Mouse (Mus musculus): ENCODE data around the gene Asic4. TPM values are rescaled to one million over a fixed set of nuclear protein-coding genes. Genes with fewer than 3 reads are reported as not detected.
A peak's percentile ranks its signal among the peaks of the same experiment; 100 is the strongest.

The Asic4 gene
- polyA plus RNA-seq, 1 experiment from 2014 or later: 0.56 TPM

DNA sequence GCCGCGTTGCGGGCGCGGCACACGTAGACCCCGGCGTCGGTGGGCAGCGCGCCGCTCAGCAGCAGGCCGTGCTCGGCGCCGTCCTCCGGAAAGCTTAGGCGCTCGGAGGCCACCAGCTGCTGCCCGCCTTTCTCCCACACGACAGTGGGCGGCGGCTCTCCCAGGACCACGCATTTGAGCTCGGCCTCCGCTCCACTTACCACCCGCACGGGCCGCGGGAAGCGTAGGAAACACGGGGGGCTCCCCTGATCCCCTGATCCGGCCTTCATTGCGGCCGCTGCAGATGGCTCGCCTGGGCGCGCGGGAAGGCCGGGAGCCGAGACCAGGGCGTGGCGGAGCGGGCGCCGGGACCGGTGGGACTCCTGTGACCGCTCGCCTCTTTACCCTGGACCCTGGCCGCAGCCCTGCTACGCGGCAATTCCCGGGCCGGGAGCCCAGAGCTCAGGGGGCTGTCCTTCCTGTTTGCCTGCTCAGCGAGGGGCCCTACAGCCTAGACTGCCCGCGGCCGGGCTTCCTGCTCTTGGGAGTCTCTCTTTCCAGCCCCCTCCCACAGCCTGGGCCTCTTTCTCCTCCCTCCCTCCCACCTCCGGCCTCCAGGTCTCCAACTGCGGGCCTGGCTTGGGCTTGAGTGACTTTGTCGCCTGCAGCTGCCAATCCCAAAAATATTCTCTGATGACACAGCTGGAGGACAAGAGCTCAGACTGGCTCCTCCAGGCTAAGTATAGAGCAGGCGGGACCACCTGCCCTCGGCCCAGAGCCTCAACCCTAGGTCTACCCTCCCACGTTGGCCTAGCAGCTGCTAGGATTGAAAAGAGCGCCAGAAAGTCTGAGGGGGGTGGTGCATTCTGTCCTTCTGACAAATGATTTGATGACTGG lies 56.0 kb downstream of the Asic4 start, which contains the start of gene Obsl1:
Gene Obsl1, minus strand, starts transcription at position 497 of the 876 bp plus-strand sequence.
- under 1% methylated on average over 65 of the region's 65 CpGs for WGBS
- Histone ChIP-seq H3K4me3 (ENCODE audit: low read depth, low read length) (peak within 1 kb of the TSS; percentile 69), H3K27me3 (replicated peaks; ENCODE audit: control insufficient read depth, insufficient read depth, low read length) (peaks cover 55% of the 10 kb centered on the region), H3K27ac (ENCODE audit: low read depth, low read length) (peak within 1 kb of the TSS; percentile 92), H3K36me3 (ENCODE audit: control insufficient read depth, insufficient read depth, low read length) (peaks cover 5% of the 10 kb centered on the region; the same call in 1 of the 2 replicates), H3K4me1 (replicated peaks; ENCODE audit: control insufficient read depth, insufficient read depth, low read length) (peaks cover 21% of the 10 kb centered on the region), H3K4me2 (peak within 1 kb of the TSS; percentile 68), H3K9ac (ENCODE audit: low read depth, low read length) (peak within 1 kb of the TSS; percentile 80), H3K9me3 (ENCODE audit: control insufficient read depth, low read length) (no peaks in the 10 kb centered on the region)
- DNase-seq (ENCODE audit: low spot score) (peak; percentile 77), ATAC-seq (replicated peaks; ENCODE audit: low FRiP score) (peak; percentile 75)

- Histone ChIP-seq H3K27ac (ENCODE audit: low read depth, low read length) (peak within 1 kb of the TSS; percentile 92), H3K9ac (ENCODE audit: low read depth, low read length) (peak within 1 kb of the TSS; percentile 80), H3K36me3 (ENCODE audit: control insufficient read depth, insufficient read depth, low read length) (no peaks in the 10 kb centered on the region), H3K4me3 (ENCODE audit: low read depth, low read length) (peak within 1 kb of the TSS; percentile 69), H3K4me2 (peak within 1 kb of the TSS; percentile 68), H3K9me3 (ENCODE audit: control insufficient read depth, low read length) (no peaks in the 10 kb centered on the region), H3K27me3 (replicated peaks; ENCODE audit: control insufficient read depth, insufficient read depth, low read length) (peaks cover 55% of the 10 kb centered on the region), H3K4me1 (replicated peaks; ENCODE audit: control insufficient read depth, insufficient read depth, low read length) (peaks cover 29% of the 10 kb centered on the region)
- WGBS: 45% methylated on average over 10 of the region's 10 CpGs
- no peak for DNase-seq (ENCODE audit: low spot score)
- ATAC-seq (replicated peaks; ENCODE audit: low FRiP score): no peak
Measured at GRCm38 (mm10) chr1:75507006-75507405, 56.8 kb downstream of the Asic4 start, which contains the start of gene Inha. Inha (plus strand) TSS chr1:75507077.

DNA sequence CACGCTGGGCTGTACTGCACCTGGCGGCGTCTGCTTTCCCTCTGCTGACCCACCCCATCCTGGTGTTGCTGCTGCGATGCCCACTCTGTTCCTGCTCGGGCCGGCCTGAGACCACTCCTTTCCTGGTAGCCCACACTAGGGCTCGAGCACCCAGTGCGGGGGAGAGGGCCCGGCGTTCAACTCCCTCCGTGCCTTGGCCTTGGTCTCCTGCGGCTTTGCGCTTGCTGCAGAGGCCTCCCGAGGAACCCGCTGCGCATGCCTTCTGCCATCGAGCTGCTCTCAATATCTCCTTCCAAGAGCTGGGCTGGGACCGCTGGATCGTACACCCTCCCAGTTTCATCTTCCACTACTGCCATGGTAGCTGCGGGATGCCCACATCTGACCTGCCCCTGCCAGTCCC lies 59.4 kb downstream of the Asic4 start:
- Histone ChIP-seq H3K27ac (ENCODE audit: low read depth, low read length) (no peak overlapping the region), H3K4me2 (no peak overlapping the region), H3K9me3 (ENCODE audit: control insufficient read depth, low read length) (no peaks in the 10 kb centered on the region), H3K4me1 (replicated peaks; ENCODE audit: control insufficient read depth, insufficient read depth, low read length) (peaks cover 27% of the 10 kb centered on the region), H3K36me3 (ENCODE audit: control insufficient read depth, insufficient read depth, low read length) (no peaks in the 10 kb centered on the region), H3K4me3 (ENCODE audit: low read depth, low read length) (no peak overlapping the region), H3K9ac (ENCODE audit: low read depth, low read length) (no peak overlapping the region), H3K27me3 (replicated peaks; ENCODE audit: control insufficient read depth, insufficient read depth, low read length) (peaks cover 46% of the 10 kb centered on the region)
- 48% methylated on average over 20 of the region's 20 CpGs for WGBS
- no peak for DNase-seq (ENCODE audit: low spot score)
- no peak for ATAC-seq (replicated peaks; ENCODE audit: low FRiP score)

DNA sequence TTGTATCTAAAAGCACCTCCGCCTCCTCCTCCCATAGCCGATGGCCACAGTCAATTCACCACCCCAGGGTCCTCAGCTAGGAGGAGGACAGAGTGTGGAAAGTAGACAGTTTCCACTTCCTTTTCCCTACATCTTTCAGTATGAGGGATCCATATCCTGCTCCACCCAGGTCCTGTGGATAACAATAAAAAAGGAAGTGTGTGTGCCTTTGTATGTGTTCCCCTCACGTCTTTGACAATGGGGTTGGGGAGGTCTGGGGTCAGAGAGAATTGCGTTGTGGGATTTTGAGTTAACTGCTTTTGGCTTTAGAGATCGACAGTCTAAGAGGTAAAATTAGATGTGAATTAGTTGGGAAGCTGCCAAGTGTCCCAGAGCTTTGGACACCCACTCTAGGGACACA lies 59.9 kb downstream of the Asic4 start:
- no peak for DNase-seq (ENCODE audit: low spot score)
- Histone ChIP-seq H3K9ac (ENCODE audit: low read depth, low read length) (no peak overlapping the region), H3K27ac (ENCODE audit: low read depth, low read length) (no peak overlapping the region), H3K36me3 (ENCODE audit: control insufficient read depth, insufficient read depth, low read length) (no peaks in the 10 kb centered on the region), H3K27me3 (replicated peaks; ENCODE audit: control insufficient read depth, insufficient read depth, low read length) (peaks cover 40% of the 10 kb centered on the region), H3K4me3 (ENCODE audit: low read depth, low read length) (no peak overlapping the region), H3K4me1 (replicated peaks; ENCODE audit: control insufficient read depth, insufficient read depth, low read length) (peaks cover 27% of the 10 kb centered on the region), H3K9me3 (ENCODE audit: control insufficient read depth, low read length) (no peaks in the 10 kb centered on the region), H3K4me2 (no peak overlapping the region)
- ATAC-seq (replicated peaks; ENCODE audit: low FRiP score): no peak
- 52% methylated on average over 5 of the region's 5 CpGs for WGBS

DNA sequence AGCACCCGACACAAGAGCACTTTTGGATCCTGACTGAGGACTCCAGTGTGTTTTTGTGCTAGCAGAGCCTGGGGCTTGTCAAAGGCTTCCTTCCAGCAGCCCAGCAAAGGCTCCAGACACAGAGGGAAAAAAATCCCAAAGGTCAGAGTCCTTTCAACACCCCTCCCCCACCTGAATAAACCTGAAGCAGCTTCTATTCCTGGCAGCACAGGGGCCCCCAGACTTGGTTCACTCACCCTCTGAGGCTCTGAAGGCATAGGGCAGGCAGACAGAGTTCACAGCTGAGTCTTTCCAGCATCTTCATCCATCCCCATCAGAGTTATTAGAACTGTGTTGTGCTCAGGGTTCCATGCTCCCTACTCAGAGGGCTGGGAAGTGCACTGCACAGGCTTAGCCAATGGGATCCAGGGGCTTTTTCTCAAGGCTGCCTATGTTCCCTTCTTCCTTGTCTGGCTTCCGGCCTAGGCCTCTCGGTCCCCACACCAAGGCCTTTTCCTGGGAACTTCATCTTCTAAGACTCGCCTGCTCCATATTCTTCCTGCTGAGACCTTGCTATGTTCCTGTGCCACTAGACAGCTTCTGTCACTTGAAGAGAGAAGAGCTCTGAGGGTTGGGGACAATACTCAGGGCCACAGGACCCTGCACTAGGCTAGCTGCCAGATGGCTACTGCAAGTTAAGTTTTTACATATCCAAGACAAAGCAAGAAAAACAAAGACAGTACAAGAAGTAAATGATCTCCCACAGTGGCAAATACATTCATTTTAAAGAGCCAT lies 61.4 kb downstream of the Asic4 start:
- peaks cover 22% of the 10 kb centered on the region for H3K4me1 ChIP-seq (replicated peaks; ENCODE audit: control insufficient read depth, insufficient read depth, low read length)
- H3K27ac ChIP-seq (ENCODE audit: low read depth, low read length): peak overlapping the region; percentile 73
- peaks cover 25% of the 10 kb centered on the region for H3K27me3 ChIP-seq (replicated peaks; ENCODE audit: control insufficient read depth, insufficient read depth, low read length)
- H3K9me3 ChIP-seq (ENCODE audit: control insufficient read depth, low read length): no peaks in the 10 kb centered on the region
- H3K9ac ChIP-seq (ENCODE audit: low read depth, low read length): no peak overlapping the region
- 59% methylated on average over 4 of the region's 4 CpGs for WGBS
- no peak for ATAC-seq (replicated peaks; ENCODE audit: low FRiP score)
- no peaks in the 10 kb centered on the region for H3K36me3 ChIP-seq (ENCODE audit: control insufficient read depth, insufficient read depth, low read length)
- H3K4me3 ChIP-seq (ENCODE audit: low read depth, low read length): no peak overlapping the region
- no peak overlapping the region for H3K4me2 ChIP-seq
- DNase-seq (ENCODE audit: low spot score): no peak

GRCm38 (mm10) chr1:75512550-75512949 lies 62.3 kb downstream of the Asic4 start:
- WGBS: 77% methylated on average over 3 of the region's 3 CpGs
- H3K4me1 ChIP-seq (replicated peaks; ENCODE audit: control insufficient read depth, insufficient read depth, low read length): peaks cover 14% of the 10 kb centered on the region
- no peak for ATAC-seq (replicated peaks; ENCODE audit: low FRiP score)

DNA sequence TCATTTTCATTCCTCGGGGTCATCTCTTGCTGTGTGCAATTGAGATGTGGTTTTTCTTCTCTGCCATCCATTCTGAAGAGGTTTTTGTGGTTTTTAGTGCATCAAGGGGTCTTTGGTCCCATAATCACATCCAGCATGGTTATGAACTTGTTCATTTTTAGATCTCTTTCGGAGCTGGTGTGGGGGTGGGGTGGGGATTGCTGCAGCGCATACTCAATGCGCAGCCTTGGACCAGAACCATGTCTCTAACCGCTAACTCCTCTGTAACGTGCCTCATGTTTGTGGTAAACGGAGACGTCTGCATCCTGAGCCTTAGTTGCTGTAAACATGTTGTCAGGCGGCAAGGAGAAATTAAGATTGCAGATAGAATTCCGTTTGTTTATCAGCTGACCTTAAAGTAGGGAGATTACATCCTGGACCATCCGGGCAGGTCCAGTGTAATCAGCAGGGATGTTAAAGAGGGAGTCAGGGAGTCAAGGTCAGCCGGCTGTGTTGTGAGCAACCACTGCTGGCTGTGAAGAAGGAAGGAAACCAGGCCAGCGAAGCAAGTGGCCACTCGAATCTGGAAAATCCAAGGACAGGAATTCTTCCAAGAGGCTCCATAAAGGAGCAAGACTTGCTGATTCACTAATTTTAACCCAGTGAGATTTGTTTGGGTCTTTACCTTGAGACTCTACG lies 66.6 kb downstream of the Asic4 start:
- H3K4me3 ChIP-seq (ENCODE audit: low read depth, low read length): no peak overlapping the region
- peaks cover 2% of the 10 kb centered on the region for H3K4me1 ChIP-seq (replicated peaks; ENCODE audit: control insufficient read depth, insufficient read depth, low read length)
- H3K9ac ChIP-seq (ENCODE audit: low read depth, low read length): no peak overlapping the region
- ATAC-seq (replicated peaks; ENCODE audit: low FRiP score) (no peak), DNase-seq (ENCODE audit: low spot score) (no peak)
- 56% methylated on average over 15 of the region's 15 CpGs for WGBS
- no peak overlapping the region for H3K4me2 ChIP-seq
- H3K27ac ChIP-seq (ENCODE audit: low read depth, low read length): no peak overlapping the region
- H3K36me3 ChIP-seq (ENCODE audit: control insufficient read depth, insufficient read depth, low read length): no peaks in the 10 kb centered on the region
- no peaks in the 10 kb centered on the region for H3K27me3 ChIP-seq (replicated peaks; ENCODE audit: control insufficient read depth, insufficient read depth, low read length)
- no peaks in the 10 kb centered on the region for H3K9me3 ChIP-seq (ENCODE audit: control insufficient read depth, low read length)

More at GRCm38 (mm10) chr1:75512550-75512949, 62.3 kb downstream of the Asic4 start:
- H3K27me3 ChIP-seq (replicated peaks; ENCODE audit: control insufficient read depth, insufficient read depth, low read length): peaks cover 16% of the 10 kb centered on the region
- H3K4me3 ChIP-seq (ENCODE audit: low read depth, low read length): no peak overlapping the region
- H3K4me2 ChIP-seq: no peak overlapping the region
- no peak overlapping the region for H3K27ac ChIP-seq (ENCODE audit: low read depth, low read length)
- H3K36me3 ChIP-seq (ENCODE audit: control insufficient read depth, insufficient read depth, low read length): no peaks in the 10 kb centered on the region
- no peak overlapping the region for H3K9ac ChIP-seq (ENCODE audit: low read depth, low read length)
- no peak for DNase-seq (ENCODE audit: low spot score)
- no peaks in the 10 kb centered on the region for H3K9me3 ChIP-seq (ENCODE audit: control insufficient read depth, low read length)

DNA sequence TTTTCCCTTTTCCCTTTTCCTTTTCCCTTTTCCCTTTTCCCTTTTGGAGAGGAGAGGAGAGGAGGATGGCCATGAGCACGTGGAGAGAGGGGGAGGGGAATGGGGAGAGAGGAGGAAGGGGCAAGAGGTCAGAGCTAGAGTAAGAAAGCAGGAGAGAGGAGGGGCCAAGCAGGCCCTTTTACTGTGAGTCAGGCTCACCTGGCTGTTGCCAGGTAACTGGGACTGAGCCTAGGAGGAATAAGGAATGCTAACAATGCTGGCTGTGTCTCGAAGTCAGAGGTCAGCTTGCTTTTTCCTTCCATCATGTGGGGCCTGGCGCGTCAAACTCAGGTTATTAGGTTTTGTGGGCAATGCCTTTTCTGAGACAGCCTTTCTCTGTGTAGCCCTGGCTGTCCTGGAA lies 67.7 kb downstream of the Asic4 start:
- H3K27ac ChIP-seq (ENCODE audit: low read depth, low read length): no peak overlapping the region
- 55% methylated on average over 4 of the region's 4 CpGs for WGBS
- no peaks in the 10 kb centered on the region for H3K36me3 ChIP-seq (ENCODE audit: control insufficient read depth, insufficient read depth, low read length)

More for the DNA sequence above, 67.7 kb downstream of the Asic4 start:
- no peaks in the 10 kb centered on the region for H3K27me3 ChIP-seq (replicated peaks; ENCODE audit: control insufficient read depth, insufficient read depth, low read length)
- ATAC-seq (replicated peaks; ENCODE audit: low FRiP score): no peak
- no peak overlapping the region for H3K4me2 ChIP-seq
- DNase-seq (ENCODE audit: low spot score): no peak
- peaks cover 3% of the 10 kb centered on the region; the same call in 1 of the 2 replicates for H3K4me1 ChIP-seq (replicated peaks; ENCODE audit: control insufficient read depth, insufficient read depth, low read length)
- no peaks in the 10 kb centered on the region for H3K9me3 ChIP-seq (ENCODE audit: control insufficient read depth, low read length)
- H3K9ac ChIP-seq (ENCODE audit: low read depth, low read length): no peak overlapping the region
- H3K4me3 ChIP-seq (ENCODE audit: low read depth, low read length): no peak overlapping the region
